Mouse (Mus musculus): ENCODE measurements around the gene Brsk2. TPM values are rescaled to one million over a fixed set of nuclear protein-coding genes. Genes with fewer than 3 reads are reported as not detected.
"Not testable (repeated sequence)": the region's sequence is repeated elsewhere in the genome, so short reads cannot be mapped to it uniquely, and the experiment has no call there.

The Brsk2 gene
- 1.8 TPM in 1 of 2 replicates, not detected in the other for polyA plus RNA-seq (2012; ENCODE audit: insufficient read depth, insufficient read length, missing spikeins)

DNA sequence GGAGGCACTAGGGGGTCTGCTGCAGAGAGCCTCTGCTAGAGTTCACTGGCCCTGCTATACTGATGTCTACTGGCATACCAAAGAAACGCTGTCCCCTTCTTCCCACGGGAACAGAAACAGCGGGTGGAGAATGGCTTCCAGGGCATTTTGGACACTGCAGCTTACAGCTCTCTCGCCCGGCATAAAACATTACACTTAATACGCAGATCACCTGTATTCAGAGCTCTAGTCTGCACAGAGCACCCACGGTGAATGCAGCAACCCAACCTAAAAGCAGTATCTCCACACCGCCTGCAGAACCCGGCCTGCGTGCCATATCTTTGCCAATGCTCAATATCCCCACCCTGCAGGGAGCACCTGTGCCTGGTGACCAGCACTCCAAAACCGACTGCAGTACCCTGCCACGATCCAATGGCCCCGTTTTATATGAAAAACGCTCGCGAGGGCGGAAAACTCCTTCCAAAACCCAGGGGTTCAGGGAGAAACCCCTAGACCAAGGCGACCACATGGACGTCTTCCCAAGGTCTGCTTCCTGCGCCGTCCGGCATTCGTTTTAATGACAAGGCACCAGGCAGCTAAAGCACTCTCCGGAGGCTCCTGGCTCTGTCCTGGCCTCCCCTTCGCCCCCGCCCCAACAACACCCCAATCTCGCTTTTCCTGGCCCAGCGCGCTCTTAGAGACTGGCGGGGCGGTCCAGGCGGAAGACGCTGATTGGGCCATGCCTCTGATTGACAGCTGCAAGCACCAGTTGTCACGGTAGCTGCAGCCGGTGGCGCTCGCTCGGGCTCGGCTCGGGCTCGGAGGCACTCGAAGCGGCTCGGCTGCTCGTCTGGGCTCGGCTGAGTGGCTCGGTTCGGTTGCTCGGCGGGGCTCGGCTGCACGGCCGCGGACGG is at the start of gene Brsk2:
TSS of gene Brsk2 (plus strand) at position 846 of the 893 bp plus-strand sequence.
- Histone ChIP-seq H3K27ac (replicated peaks; ENCODE audit: low read depth, low read length) (no peak within 1 kb of the TSS), H3K4me1 (ENCODE audit: control insufficient read depth, insufficient read depth, insufficient read length, low read length) (no peaks in the 10 kb centered on the region), H3K4me3 (ENCODE audit: insufficient read depth, low read depth, low read length) (peak within 1 kb of the TSS; percentile 45)

GRCm38 (mm10) chr7:141901825-141902224 is 47.7 kb upstream of the Brsk2 start:
- H3K27ac ChIP-seq (replicated peaks; ENCODE audit: low read depth, low read length), result 0 out of 2 replicates have a peak overlapping the region, but pooled peaks have one; percentile 50
- peaks cover 19% of the 10 kb centered on the region; the same call in 1 of the 2 replicates for H3K4me1 ChIP-seq (ENCODE audit: control insufficient read depth, insufficient read depth, insufficient read length, low read length)
- peak overlapping the region; percentile 76 for H3K4me3 ChIP-seq (ENCODE audit: insufficient read depth, low read depth, low read length)

DNA sequence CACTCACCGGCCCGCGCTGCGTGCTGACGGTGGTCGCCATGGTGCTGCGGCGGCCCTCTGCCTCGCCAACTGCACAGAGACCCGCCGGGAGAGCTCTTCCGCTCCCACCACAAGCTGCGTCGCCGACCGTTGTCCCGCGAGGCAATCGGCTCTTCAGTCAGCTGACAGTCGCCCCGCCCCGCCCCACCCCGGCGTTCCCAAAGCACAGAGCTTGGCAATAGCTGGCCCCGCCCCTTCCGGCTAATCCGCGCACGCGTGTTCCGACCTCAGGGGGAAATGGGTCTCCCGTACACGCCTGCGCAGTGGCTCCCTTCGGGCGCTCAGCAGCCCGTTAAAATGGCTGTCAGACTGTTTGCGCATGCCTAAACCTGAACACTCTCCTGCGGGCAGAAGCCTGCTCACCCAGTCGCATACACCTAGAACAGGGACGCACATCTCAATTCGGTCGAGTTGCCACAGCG is 47.3 kb upstream of the Brsk2 start:
- H3K27ac ChIP-seq (replicated peaks; ENCODE audit: low read depth, low read length), result peak overlapping the region; percentile 82
- peaks cover 18% of the 10 kb centered on the region; the same call in 1 of the 2 replicates for H3K4me1 ChIP-seq (ENCODE audit: control insufficient read depth, insufficient read depth, insufficient read length, low read length)
- peak overlapping the region; percentile 85 for H3K4me3 ChIP-seq (ENCODE audit: insufficient read depth, low read depth, low read length)

DNA sequence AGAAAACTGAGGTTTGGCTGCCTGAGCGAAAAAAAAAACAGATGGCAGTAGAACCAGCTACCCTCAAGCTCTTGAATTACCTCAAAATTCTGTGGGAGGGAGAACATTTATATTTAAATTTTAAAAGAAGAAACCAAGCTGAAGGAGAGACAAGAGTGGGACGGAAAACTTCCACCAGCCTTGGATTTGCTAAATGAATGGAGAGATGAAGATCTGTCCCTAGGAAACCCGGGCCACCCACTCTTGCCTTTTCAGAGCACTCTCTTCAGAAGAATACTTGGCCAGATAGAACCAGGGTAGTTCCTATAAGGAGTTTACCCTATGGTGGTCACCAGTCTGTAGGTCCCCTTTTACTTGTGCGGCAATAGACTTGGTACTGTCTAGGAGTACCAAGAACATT is 46.8 kb upstream of the Brsk2 start:
- H3K27ac ChIP-seq (replicated peaks; ENCODE audit: low read depth, low read length), result peak overlapping the region; percentile 82

GRCm38 (mm10) chr7:141908591-141908990 is 41.0 kb upstream of the Brsk2 start:
- Histone ChIP-seq H3K27ac (replicated peaks; ENCODE audit: low read depth, low read length) (no peak overlapping the region), H3K4me3 (ENCODE audit: insufficient read depth, low read depth, low read length) (no peak overlapping the region), H3K4me1 (ENCODE audit: control insufficient read depth, insufficient read depth, insufficient read length, low read length) (no peaks in the 10 kb centered on the region)

More for the DNA sequence above, 46.8 kb upstream of the Brsk2 start:
- Histone ChIP-seq H3K4me1 (ENCODE audit: control insufficient read depth, insufficient read depth, insufficient read length, low read length) (peaks cover 16% of the 10 kb centered on the region; the same call in 1 of the 2 replicates), H3K4me3 (ENCODE audit: insufficient read depth, low read depth, low read length) (peak overlapping the region; percentile 85)

GRCm38 (mm10) chr7:141911305-141911704 is 38.2 kb upstream of the Brsk2 start:
- Histone ChIP-seq H3K4me3 (ENCODE audit: insufficient read depth, low read depth, low read length) (no peak overlapping the region), H3K27ac (replicated peaks; ENCODE audit: low read depth, low read length) (no peak overlapping the region), H3K4me1 (ENCODE audit: control insufficient read depth, insufficient read depth, insufficient read length, low read length) (no peaks in the 10 kb centered on the region)

GRCm38 (mm10) chr7:141918407-141918806 is 31.1 kb upstream of the Brsk2 start, which contains the start of gene Tollip:
Gene Tollip (minus strand): TSS chr7:141918507.
- H3K27ac ChIP-seq (replicated peaks; ENCODE audit: low read depth, low read length), result no peak within 1 kb of the TSS
- H3K4me3 ChIP-seq (ENCODE audit: insufficient read depth, low read depth, low read length), result no peak within 1 kb of the TSS
- H3K4me1 ChIP-seq (ENCODE audit: control insufficient read depth, insufficient read depth, insufficient read length, low read length), result no peaks in the 10 kb centered on the region

GRCm38 (mm10) chr7:141924121-141924520 is 25.4 kb upstream of the Brsk2 start:
- not testable (repeated sequence) for H3K4me1 ChIP-seq (ENCODE audit: control insufficient read depth, insufficient read depth, insufficient read length, low read length); H3K27ac ChIP-seq (replicated peaks; ENCODE audit: low read depth, low read length); H3K4me3 ChIP-seq (ENCODE audit: insufficient read depth, low read depth, low read length)

- Histone ChIP-seq H3K27ac (replicated peaks; ENCODE audit: low read depth, low read length) (no peak overlapping the region), H3K4me3 (ENCODE audit: insufficient read depth, low read depth, low read length) (no peak overlapping the region), H3K4me1 (ENCODE audit: control insufficient read depth, insufficient read depth, insufficient read length, low read length) (no peaks in the 10 kb centered on the region)
These were observed 24.6 kb upstream of the Brsk2 start for GRCm38 (mm10) chr7:141924917-141925316.

DNA sequence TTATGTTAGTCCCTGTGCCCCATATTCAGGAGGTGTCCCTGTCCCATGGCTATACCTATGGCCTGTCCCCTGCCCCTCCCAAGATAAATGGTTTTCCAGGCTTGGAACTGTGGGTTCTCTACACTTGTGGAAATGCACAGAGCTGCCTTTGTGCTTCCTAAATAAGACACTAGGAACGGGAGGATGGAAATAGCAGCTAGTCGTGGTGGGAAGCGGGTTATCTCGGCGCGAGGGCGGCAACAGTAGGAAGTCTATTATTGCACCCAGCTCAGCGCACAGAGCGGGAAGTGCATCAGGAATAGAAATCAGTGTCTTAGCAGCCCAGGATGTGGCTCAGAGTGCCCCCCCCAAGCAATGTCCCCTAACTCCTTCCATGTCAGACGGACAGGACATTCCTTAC is 20.9 kb upstream of the Brsk2 start:
- no peak overlapping the region for H3K27ac ChIP-seq (replicated peaks; ENCODE audit: low read depth, low read length)
- no peak overlapping the region for H3K4me3 ChIP-seq (ENCODE audit: insufficient read depth, low read depth, low read length)
- no peaks in the 10 kb centered on the region for H3K4me1 ChIP-seq (ENCODE audit: control insufficient read depth, insufficient read depth, insufficient read length, low read length)

DNA sequence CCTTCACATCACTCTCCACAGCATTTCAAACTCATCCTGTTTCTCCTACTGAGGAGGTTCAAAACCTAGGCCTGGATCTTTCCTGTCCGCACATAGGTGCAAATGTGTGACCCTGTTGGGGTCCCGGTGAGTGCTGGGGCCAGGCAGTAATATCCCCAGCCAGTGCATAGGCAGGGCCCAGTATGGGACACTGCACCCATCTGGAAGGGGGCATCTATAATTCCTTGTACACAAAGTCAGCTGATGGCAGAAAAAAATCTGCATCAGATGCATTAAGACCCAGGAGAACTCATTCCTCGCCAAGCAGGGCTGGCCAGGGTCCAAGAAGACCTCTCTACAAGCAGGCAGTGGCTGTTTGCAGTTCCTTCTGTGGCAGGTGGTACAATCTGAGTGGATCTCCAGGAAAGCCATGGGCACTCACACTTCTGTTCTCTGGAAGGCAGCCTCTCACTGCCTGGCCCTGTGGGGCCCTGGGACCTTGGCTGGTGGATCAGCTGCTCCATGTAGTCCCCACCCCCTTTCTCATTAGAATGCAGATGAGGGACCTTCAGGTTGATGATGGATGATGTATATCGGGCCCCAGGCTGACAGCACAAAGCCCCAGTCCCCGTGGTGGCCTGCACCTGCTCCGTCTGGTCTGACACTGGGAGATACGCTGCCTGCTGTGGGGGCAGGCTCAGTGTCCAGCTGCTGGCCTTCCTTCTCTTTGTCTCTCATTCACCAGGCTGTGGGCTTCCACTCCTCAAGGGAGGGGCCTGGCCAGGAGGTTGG is 15.2 kb upstream of the Brsk2 start:
- H3K4me1 ChIP-seq (ENCODE audit: control insufficient read depth, insufficient read depth, insufficient read length, low read length), result no peaks in the 10 kb centered on the region
- H3K4me3 ChIP-seq (ENCODE audit: insufficient read depth, low read depth, low read length), result no peak overlapping the region
- H3K27ac ChIP-seq (replicated peaks; ENCODE audit: low read depth, low read length), result no peak overlapping the region

DNA sequence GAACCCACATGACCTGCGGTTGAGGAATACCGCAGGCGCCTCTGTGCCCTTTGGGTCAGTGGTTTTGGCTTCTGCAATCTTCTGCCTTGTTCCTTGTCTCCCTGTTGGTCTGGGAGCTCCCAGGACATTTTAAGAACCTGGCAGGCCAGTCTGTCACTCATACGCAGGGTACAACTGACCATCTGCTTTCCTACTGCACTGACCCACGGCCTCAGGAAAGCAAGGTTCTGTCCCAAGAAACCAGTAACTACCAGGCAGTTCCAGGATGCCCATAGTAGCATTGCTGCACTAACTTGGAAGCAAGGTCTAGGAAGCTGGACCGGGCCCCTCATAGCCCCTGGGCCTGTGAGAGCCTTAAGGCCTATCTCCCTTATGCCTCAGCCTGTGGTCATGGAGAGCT is 14.6 kb upstream of the Brsk2 start:
- no peak overlapping the region for H3K27ac ChIP-seq (replicated peaks; ENCODE audit: low read depth, low read length)
- no peak overlapping the region for H3K4me3 ChIP-seq (ENCODE audit: insufficient read depth, low read depth, low read length)
- no peaks in the 10 kb centered on the region for H3K4me1 ChIP-seq (ENCODE audit: control insufficient read depth, insufficient read depth, insufficient read length, low read length)

DNA sequence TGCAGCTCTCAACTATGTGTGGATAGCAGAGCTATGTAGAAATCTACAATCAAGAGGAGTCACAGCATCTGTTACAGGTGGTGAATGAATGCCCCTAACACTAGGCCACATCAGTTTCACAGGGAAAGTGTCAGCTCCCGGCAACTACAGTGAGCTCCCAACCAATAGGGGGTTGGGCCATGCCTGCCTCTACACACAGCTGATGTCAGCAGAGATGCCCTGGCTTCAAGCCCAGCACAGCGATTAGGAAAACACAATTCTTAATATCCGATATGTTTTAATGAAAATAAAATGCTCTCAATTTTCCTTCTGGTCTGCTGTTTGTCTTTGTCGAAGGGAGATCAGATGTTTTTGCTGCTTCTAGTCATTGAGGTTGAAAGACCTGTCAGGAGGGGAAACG is 6.1 kb upstream of the Brsk2 start:
- Histone ChIP-seq H3K4me1 (ENCODE audit: control insufficient read depth, insufficient read depth, insufficient read length, low read length) (no peaks in the 10 kb centered on the region), H3K4me3 (ENCODE audit: insufficient read depth, low read depth, low read length) (no peak overlapping the region), H3K27ac (replicated peaks; ENCODE audit: low read depth, low read length) (no peak overlapping the region)

- no peak overlapping the region for H3K4me3 ChIP-seq (ENCODE audit: insufficient read depth, low read depth, low read length)
- H3K4me1 ChIP-seq (ENCODE audit: control insufficient read depth, insufficient read depth, insufficient read length, low read length), result no peaks in the 10 kb centered on the region
- no peak overlapping the region for H3K27ac ChIP-seq (replicated peaks; ENCODE audit: low read depth, low read length)
These were observed 3.6 kb upstream of the Brsk2 start for GRCm38 (mm10) chr7:141945927-141946326.

- no peaks in the 10 kb centered on the region for H3K4me1 ChIP-seq (ENCODE audit: control insufficient read depth, insufficient read depth, insufficient read length, low read length)
- H3K27ac ChIP-seq (replicated peaks; ENCODE audit: low read depth, low read length), result no peak overlapping the region
- no peak overlapping the region for H3K4me3 ChIP-seq (ENCODE audit: insufficient read depth, low read depth, low read length)
These were observed 2.0 kb upstream of the Brsk2 start for GRCm38 (mm10) chr7:141947512-141947911.
